Mouse (Mus musculus) gastrocnemius, postnatal 36 days (tissue): ENCODE measurements around the gene Zfp61. TPM values are rescaled to one million over a fixed set of nuclear protein-coding genes. Genes with fewer than 3 reads are reported as not detected.
"Not testable (repeated sequence)": the region's sequence is repeated elsewhere in the genome, so short reads cannot be mapped to it uniquely, and the experiment has no call there.

ENCODE experiments used
- DNase-seq, 2 experiments: peaks; one replicate each; pipeline ENCODE4 v3.0.0; 2022
- intact Hi-C: fragments of 180-260 bp; cut with DNase I; formaldehyde crosslinking; loops from one replicate; pipeline ENCODE4 v1.15.1; 2025
- total RNA-seq, 2 experiments: library from RNA; stranded (reverse); gene quantifications; 2 replicates each; pipeline ENCODE4 v1.2.3; 2021

The Zfp61 gene
- total RNA-seq, 2 experiments from 2014 or later, result 2.5 to 2.7 TPM

DNA sequence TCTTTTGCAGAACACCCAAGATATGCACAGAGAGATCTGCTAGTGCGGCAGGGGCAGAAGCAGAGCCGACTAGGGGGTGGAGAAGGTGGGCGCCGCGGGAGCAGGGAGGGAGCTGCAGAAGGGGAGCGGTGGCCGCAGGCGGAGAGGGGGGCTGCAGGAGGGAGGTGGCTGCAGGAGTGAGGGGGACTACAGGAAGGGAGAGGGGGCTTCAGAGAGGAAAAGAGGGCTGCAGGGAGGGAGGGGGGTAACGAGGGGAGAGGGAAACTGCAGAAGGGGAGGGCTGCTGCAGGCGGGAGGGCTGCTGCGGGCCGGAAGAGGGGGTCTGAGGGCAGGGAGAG is 2.4 kb downstream of the Zfp61 start:
- no peak for DNase-seq
- intact Hi-C loops, result no loop called here

DNA sequence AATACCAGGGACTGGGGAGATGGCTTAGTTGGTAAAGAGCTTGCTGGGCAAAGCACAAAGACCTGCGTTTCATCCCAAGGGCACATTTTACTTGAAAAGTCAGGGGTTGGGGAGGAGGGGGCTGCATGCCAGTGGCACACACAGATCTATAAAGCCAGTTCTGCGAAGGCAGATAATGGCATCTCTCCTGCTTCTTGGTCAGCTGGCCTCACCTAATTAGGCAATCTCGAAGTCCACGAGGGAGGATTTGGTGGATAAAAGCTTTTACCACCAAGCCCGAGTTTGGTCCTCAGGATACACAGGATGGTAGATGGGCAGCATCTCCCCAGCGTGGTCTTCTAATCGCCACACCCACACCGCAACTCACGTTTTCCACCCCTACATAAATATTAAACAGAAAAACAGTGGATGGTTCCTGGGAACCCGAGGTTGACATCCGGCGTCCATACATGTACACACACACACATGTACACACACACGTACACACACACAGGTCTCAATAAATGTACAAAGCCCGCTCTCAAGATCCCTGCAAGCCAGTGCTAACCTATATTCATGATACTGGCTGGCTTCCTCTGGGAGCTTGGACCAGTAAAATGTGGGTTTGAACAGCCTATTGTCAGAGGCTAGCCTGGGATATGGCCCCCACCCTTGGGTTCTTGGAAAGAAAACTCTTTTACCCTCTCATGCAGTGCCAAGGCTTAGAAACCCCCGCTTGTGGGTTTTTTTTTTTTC is 3.5 kb downstream of the Zfp61 start:
- no peak for DNase-seq
- intact Hi-C loops, result no loop called here

DNA sequence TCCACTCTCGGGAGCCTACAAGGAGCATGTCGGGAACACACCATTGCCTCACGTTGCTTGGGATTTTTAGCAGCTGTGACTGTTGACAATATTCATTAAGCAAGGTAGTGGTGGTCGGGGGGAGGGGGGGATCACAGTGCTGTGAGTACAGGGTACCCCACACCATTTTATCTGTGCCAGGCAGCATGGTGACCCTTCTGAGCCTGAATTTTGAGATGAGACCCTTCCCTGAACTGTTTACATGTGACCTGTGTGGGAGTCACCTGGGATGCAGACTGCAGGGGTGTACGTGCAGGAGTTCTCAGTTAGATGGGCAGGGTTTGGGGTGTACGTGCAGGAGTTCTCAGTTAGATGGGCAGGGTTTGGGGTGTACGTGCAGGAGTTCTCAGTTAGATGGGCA is 4.6 kb downstream of the Zfp61 start:
- no peak for DNase-seq
- intact Hi-C loops, result no loop called here

GRCm38 (mm10) chr7:24295376-24295775 is 5.7 kb downstream of the Zfp61 start:
- intact Hi-C loops, result no loop called here
- no peak for DNase-seq

DNA sequence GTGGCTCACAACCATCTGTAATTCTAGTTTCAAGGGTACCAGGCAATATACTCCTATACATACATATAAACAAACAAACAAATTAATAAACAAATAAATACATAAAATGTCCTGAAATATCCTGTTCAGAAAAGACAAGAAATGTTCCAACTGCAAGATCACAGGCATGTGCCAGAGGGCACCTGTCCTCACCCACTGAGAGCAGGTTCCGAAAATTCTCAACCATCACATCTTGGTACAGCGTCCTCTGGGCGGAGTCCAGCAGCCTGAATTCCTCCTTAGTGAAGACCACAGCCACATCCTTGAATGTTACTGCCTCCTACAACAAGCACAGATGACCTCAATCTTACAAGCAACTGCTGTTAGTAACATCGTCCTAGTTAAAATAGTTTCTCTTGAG is 6.3 kb downstream of the Zfp61 start:
- DNase-seq, result no peak
- intact Hi-C loops, result no loop called here

DNA sequence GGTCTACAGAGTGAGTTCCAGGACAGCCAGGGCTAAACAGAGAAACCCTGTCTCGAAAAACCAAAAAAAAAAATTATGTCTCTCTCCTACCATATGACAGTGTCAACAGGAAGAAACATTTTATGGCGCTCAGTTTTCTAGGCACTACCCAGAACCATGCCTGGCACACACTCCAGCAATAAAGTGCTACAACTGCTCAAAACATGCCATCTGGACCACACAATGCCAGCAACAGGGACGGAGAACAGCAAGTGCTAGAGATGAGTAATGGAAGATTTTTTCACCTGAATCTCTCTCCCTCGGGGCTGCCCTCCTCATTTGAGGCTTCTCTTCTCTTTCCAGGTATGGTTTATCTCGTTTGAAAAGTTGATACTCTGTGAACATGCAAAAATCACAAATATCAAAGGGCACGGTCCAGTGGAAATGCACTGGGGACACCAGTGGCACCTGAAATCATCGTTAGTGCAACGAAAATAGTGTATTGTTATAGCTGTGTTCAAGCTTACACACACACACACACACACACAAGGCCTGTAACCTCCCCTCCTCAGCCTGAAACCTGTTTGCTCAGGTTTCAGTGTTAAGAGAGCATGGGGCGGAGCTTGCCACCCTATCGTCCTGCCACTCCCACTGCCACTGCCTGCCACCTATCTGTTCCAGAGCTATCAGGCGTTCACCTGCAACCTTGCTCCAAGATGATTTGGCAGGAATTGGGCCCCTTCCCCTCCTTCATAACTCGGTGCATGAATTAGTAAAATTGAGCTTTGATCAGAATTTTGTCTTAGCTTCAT is 7.8 kb downstream of the Zfp61 start:
- intact Hi-C loops, result no loop called here

DNA sequence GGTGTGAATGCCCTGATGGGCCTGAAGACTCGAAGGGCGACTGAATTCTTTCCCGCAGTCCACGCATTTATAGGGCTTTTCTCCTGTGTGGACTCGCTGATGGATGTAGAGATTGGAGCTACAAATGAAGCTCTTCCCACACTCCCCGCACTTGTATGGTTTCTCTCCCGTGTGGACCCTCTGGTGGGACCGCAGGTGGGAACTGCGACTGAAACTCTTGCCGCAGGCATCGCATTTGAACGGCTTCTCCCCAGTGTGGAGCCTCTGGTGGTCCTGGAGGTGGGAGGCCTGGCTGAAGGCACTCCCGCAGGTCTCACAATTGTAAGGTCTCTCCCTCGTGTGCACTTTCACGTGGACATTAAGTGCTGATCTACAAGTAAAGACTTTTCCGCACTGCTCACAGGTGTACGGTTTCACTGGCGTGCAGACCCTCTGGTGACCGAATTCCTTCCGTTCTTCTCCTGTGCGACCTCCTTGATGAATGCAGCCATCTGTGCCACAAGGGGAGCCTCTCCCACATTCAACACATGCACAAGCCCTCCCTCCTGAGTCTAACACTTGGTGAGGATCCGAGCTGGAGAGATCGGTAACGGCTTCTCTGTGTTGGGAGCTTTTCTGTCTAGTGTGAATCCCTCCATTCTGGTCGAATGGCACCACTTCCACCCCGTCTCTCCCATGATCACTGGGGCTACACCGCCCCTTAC is 9.5 kb downstream of the Zfp61 start:
- intact Hi-C loops, result no loop called here
- DNase-seq, result no peak

More for the DNA sequence above, 7.8 kb downstream of the Zfp61 start:
- DNase-seq, result peak in 1 of 2 experiments; percentile 2

DNA sequence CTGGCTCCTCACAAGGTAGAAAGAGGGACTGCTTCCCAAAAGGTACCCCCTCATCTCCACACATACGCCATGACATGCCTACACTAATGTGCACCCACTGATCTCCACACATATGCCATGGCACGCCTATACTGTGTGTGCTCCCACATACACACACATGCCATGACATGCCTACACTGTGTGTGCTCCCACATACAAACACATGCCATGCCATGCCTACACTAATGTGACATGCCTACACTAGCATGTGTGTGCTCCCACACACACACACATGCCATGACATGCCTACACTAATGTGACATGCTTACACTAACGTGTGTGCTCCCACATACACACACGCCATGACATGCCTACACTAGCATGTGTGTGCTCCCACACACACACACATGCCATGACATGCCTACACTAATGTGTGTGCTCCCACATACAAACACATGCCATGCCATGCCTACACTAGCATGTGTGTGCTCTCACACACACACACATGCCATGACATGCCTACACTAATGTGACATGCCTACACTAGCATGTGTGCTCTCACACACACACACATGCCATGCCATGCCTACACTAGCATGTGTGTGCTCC is 10.8 kb downstream of the Zfp61 start:
- no peak for DNase-seq
- intact Hi-C loops, result no loop called here

- no peak for DNase-seq
- intact Hi-C loops, result no loop called here
These were observed 12.5 kb downstream of the Zfp61 start for GRCm38 (mm10) chr7:24288512-24288911.

DNA sequence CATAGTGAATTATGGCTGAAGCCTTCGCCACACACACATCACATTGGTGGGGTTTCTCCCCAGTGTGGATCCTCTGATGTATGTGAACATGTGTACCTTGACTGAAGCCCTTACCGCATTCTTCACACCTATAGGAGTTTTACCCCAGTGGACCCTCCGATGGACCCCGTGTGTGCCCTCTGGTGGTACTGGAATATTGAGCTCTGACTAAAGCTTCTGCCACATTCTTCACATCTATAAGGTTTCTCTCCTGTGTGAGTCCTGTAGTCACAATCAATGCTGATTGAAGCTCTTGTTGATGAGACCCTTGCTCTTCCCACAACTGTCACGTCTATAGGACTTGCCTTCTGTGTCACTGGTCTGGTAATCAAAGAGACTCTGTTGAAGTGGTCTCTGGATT is 13.4 kb downstream of the Zfp61 start:
- DNase-seq, result no peak
- intact Hi-C loops, result no loop called here

DNA sequence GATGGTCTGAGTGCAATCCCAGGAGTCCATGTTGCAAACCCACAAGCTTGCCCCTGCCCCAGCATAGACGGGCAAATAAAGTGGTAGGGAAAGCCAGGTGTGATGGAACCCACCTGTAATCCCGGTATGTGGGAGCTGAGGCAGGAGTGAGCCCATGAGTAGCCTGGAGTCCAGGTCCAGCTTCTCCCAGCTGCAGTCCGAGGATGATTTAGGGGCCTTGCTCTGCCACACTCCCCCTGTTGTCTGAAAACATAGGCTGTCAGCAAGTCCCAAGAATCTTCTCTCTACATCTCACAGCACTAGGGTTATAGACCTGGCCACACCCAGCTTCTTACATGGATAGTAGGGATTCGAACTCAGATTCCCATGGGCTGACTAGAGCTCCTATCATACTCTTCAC is 14.1 kb downstream of the Zfp61 start:
- intact Hi-C loops, result no loop called here
- DNase-seq, result no peak

GRCm38 (mm10) chr7:24286090-24286489 is 14.9 kb downstream of the Zfp61 start:
- DNase-seq, result no peak
- intact Hi-C loops, result no loop called here

DNA sequence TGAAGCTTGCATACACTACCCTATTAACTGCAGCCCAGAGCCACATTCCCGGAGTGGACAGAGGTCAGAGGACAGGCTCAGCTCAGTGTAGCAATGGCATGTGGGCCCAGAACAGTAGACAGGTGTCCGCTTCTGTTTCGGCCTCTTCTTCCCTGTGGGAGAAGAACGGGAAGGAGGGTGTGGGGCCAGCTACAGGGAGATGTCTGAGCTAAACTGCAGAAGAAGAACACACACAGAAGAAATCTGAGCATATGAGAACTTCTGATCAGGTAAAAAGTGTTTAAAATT is 20.2 kb downstream of the Zfp61 start:
- intact Hi-C loops, result no loop called here
- no peak for DNase-seq

GRCm38 (mm10) chr7:24280031-24280857 is 20.8 kb downstream of the Zfp61 start:
- DNase-seq, result no peak
- intact Hi-C loops, result no loop called here

- not testable (repeated sequence) for DNase-seq
These were observed 22.3 kb downstream of the Zfp61 start for GRCm38 (mm10) chr7:24278771-24279170.

DNA sequence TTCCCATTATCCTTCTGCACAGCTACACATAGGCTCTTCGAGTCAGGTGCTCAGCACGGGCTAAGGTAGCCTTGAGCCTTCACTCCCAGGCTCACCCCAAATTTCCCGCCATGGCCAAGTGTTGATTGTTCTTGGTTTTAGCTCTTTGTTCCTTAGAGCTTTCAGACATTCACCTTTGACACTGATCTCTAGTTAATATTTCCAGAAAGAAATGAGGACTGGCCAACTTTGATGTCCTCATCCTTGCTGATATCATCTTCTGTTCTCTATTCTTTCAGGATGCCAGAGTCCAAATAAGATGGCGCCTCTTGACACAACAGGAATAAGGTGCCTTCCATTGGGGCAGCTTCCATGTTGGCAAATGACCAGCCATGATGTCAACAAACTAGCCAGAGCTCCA is 26.6 kb downstream of the Zfp61 start:
- DNase-seq, result no peak
- intact Hi-C loops, result no loop called here

More at GRCm38 (mm10) chr7:24278771-24279170, 22.3 kb downstream of the Zfp61 start:
- intact Hi-C loops, result not testable (repeated sequence)

DNA sequence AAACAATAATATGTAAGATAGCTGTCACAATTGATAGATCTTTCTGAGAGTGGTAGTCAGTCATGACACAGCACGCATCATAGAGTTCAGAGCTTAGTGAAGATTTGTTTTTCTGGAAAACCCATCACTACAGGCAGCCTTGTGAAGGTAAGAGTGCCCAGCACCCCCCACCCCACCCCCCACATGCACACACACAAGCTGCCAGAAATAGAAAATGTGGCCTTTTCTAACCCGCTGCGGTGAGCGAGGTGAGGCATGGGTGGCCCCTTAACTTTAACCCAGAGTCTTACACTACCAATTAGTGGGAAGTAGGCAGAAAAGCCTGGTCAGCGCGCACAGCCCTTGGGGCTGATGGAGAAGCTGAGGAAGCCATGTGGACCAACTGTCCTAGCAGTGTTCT is 29.8 kb downstream of the Zfp61 start:
- DNase-seq, result no peak
- intact Hi-C loops, result no loop called here

- intact Hi-C loops, result no loop called here
- peak; percentile 54 to 69 for DNase-seq
These were observed 30.8 kb downstream of the Zfp61 start, which contains the start of gene Zfp93 for GRCm38 (mm10) chr7:24270288-24270672. Zfp93 (plus strand) TSS chr7:24270420.

GRCm38 (mm10) chr7:24269667-24270287 is 31.3 kb downstream of the Zfp61 start:
- no peak for DNase-seq
- intact Hi-C loops, result no loop called here

DNA sequence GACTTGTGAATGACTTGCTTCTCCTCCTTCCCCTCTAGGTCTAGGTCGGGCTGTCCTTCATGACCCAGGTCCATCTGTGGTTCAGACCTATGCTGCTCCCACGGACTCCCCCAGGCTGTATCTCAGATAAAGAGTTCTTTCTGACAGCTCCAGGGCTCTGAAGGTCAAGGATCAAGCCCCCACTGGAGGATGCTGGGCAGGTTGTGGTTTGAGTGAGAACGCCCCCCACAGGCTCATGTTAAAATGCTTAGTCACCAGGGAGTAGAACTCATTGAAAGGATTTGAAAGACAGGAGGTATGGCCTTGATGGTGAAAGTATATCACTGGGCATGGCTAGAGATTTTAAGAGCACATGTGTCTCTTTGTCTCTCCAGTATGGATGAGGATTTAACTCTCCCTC is 31.8 kb downstream of the Zfp61 start:
- no peak for DNase-seq

More for the DNA sequence above, 31.8 kb downstream of the Zfp61 start:
- intact Hi-C loops, result no loop called here
